Mouse (Mus musculus) forebrain, embryonic 14.5 days (tissue): Measurements from ENCODE around the gene Hesx1. TPM values are rescaled to one million over a fixed set of nuclear protein-coding genes. Genes with fewer than 3 reads are reported as not detected.

Source experiments
- polyA plus RNA-seq: library from polyadenylated mRNA; unstranded; fragments of >200 nt; fragmentation: Nextera tagmentation; extraction: Ambion mirVana; gene quantifications from 2 replicates; pipeline ENCODE4 v1.2.1, GENCODE M21; 2014

Hesx1 gene
- polyA plus RNA-seq, 1 experiment from 2014 or later: not detected

Other genes with a start within 250 kb of the Hesx1 start
- gene Asb14, start 99.9 kb upstream of the Hesx1 start, polyA plus RNA-seq: 0.09 TPM in 1 of 2 replicates, not detected in the other
- gene Appl1, start 23.2 kb upstream of the Hesx1 start, polyA plus RNA-seq: 62.4 and 86.8 TPM in 2 replicates
- gene Il17rd, start 44.5 kb downstream of the Hesx1 start, polyA plus RNA-seq: 1.3 and 1.9 TPM in 2 replicates
- gene Arhgef3, start 120.5 kb downstream of the Hesx1 start, polyA plus RNA-seq: 3.0 and 4.1 TPM in 2 replicates